Mouse (Mus musculus): Measurements from ENCODE around the gene Mcf2.

Gene Mcf2

DNA sequence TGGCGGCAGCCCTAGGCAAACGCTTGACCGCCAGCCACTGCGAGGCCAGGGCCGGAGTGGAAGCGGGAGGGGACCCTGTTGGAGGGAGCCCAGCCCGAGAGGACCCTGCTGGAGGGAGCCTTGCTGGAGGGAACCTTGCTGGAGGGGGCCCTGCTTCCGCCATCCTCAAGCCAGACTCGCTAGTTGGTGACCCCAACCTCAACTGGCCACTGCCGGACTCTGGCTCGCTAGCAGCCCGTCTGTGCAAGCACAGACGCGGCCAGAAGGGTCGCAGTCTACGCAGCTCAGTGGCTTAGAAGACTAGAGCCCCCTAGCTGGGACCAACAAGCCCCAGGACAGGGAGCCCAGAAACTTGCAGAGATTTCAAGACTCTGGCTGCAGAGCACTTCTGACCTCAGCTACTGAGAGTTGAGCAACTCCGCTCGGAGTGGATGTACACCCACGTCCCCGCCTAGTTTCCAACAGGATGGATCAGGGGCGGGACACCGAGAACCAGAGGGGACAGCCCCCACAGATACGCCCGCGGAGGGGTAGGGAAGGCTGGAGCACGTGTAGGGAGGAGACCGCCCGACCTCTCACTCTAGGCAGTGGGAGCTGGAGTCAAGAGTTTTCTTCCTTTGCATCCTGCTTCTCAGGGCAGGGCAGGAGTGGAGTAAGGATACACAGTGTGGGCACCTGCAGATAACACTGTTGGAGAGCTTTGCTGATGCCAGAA, at the start of gene Mcf2:
Gene Mcf2, minus strand, starts transcription at position 346 of the 715 bp plus-strand sequence.
- peak in 1 of 2 experiments; percentile 59 for DNase-seq (ENCODE audit: low spot score in 2 of 2)

DNA sequence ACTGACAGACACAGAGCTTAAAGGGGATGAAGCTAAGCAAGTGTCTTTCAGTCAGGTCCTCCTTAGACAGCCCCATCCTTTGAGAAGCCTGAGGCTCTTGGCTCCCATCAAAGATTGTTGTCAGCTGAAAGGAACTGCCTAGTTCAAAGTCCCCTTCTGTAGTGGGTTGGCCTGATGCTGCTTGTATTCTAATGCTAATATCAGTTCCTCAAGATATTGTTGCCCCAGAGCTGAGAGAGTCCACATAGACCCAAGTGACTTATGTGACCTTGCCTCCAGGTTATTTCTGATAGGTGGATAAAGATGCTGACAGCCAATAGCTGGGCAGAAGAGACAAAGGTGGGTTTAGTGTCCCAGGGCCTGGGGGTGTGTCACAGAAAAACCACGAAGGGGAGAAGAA, 8.8 kb upstream of the Mcf2 start:
- no peak for DNase-seq (ENCODE audit: low spot score in 2 of 2)

DNA sequence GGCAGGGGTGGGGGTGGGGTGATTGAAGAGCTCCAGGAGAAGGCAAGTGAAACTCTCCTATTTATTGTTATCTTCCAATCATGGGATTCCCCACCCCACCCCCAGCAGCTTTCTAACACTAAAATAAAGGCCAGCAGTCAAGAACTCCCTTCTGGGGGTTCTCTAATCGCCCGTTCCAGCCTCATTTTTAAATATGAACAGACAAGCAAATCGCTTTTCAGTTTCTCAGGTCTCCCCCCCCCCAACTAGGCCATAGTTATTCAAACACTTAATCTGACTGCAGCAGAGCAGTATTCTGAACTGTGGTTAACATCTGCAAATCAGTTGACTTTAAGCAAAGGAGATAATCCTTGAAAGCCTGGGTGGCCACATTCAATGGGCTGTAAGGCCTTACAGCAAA, 3.7 kb upstream of the Mcf2 start:
- no peak for DNase-seq (ENCODE audit: low spot score in 2 of 2)

DNA sequence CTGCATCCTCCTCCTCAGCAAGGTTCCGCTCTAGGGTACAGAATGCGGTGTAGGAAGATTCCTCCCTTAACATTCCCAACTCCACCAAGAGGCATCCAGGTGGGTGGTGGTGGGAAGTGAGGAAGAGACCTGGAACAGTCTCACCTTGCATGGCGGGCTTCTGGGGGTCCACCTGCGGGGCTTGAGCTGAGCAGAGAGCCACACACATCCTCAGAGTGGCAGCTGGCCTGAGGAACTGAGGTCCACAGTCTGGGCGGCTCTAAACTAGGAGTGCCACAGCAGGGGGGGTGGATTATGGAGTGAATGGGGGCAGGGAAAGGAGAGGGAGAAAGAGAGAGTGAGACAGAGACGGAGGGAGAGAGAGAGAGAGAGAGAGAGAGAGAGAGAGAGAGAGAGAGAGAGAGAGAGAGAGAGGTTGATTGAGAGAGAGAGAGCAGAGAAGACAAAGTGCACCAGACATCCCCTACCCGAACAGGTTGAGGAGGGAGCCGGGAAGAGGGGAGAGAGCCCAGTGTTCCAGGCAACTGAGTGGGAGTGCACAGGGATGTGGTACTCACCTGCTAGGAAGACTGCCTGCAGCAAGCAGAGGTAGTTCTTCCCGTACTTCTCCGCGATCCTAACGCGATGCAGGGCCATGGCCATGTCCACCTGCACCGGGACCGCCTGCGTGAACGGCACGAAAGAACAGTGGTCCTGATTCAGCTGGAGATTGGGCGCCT, 705 bp downstream of the Mcf2 start:
- no peak for DNase-seq (ENCODE audit: low spot score in 2 of 2)

DNA sequence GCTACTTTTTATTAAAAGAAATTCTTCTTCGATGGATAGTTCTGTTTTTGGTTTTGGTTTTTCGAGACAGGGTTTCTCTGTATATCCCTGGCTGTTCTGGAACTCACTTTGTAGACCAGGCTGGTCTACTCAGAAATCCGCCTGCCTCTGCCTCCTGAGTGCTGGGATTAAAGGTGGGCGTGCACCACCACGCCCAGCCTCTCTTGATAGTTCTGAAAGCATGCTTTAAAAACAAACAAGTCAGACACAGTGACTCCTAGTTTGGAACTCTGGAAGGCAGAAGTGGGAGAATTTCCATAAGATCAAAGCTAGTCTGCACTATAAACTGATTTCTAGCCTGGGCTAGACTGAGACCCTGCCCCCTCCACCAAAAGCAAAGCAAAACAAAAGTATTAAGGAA, 8.8 kb downstream of the Mcf2 start:
- DNase-seq (ENCODE audit: low spot score in 2 of 2), result no peak

DNA sequence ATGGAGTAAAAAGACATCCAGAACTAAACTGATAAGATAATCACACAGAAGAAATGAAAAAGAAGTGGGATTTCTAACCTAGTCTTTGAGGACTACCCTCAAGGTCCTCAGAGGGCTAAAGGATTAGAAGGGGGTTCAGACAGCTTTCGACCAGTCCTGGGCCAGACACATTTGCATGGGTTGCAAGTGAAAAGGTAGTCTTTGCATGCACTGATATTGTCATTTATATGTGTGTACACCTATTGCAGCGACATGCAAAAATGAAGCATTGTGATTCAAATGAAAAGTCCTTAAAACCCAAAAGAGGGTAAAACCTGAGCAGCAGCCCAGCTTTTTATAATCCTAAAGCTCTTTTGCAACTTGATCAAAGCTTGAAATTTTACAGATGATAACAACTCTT, 9.4 kb downstream of the Mcf2 start:
- DNase-seq (ENCODE audit: low spot score in 2 of 2), result no peak

DNA sequence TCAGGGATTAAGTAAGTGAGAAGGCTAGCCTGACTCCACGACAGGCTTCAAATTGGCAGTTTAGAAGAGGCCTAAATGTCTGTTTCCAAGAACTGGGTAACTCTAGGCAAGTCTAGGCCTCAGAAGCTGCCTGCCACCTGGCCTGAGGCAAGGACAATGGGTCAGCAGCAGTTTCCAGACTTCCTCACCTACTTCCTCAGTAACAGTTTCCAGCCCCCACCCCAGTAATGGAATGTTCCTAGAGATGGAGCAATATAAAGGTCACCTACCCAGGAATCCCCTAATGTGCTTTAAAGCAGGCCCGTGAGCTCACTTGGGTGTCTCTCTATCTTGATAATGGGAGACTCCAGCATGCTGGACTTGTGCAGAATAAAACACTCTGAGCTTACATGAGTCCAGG, 10.1 kb downstream of the Mcf2 start:
- DNase-seq (ENCODE audit: low spot score in 2 of 2), result no peak

DNA sequence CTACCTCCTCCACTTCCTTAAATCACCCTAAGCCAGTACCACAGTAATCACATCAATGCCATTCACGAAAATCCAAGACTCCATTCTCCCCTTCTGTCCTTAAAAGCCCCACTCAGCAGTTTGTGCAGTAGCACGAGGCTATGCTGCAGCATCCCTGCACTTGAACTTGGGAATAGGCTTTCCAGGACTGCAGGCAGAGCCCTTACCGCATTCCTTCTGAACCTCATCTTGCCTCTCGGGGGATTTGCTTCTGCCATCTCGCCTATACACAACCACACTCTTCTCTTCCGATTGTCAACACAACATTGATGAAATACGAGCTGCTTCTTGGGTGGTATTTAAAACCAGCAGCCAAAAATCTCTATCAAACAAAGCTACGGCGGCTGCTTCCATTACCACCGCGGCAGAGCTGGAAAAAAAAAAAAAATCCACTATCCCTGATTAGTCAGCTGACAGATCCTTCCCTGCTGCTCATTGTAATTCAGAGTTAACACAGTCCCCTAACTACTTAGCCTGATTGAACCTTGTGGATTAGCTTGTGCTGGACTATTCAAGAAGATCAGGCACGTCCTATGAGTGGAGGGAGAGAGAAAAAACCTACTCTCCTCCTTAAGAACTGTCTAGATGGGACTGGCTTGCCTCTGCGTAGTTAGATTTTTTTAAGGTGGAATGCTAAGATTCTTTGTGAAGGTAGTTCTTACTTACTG, 31.5 kb downstream of the Mcf2 start:
- no peak for DNase-seq (ENCODE audit: low spot score in 2 of 2)

DNA sequence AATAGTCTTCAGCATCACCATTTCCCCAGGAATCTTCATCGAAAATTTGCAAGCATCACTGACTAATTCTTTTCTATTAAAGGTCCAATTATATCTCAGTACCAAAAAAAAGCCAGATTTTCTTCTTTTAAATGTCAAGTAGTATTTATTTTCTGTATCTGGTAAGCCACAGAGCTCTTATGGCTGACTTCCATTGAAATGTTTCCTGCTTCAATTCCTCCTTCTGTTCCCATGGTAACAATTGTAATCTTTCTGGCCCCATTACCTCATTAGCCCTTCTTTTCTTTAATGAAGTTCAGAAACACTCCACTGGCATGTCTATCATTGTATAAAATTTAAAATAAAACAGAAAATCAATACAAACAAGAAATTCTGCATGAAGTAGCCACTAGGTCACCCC, 103.5 kb downstream of the Mcf2 start:
- no peak for DNase-seq (ENCODE audit: low spot score in 2 of 2)

DNA sequence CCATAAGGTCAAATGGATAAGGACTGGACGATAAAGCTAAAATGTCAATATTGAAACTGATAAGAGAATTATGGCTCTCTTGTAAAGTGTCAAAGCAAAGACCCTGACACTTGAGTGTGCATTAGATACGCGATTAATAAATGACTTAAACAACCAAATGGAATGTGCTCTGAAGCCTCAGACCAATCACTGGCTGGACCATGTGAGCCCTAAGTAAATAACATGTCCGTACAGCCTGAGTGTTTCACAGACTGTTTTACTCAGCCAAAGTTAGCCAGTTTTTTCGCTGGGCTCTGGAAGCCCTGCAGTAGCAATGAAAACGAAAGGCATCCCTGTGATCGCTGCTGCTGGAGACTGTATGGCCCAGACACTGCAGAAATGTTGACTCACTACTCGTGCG, 123.7 kb downstream of the Mcf2 start:
- DNase-seq (ENCODE audit: low spot score in 2 of 2), result no peak

DNA sequence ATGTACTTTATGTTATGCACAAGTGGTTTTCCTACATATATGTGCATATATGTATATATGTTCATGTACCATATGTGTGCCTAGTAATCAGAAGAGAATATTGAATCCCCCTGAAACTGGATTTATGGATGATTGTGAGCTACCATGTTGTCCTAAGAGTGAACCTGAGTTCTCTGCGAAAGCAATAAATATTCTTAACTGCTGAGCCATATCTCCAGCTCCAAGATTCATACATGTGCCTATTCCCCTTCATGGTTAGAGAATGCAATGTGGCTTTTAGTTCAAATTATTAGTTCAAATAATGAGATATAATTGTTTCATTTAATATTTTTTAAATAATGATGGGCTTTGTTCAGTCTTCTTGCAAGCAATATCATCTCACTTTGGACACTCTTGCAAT, 124.1 kb downstream of the Mcf2 start:
- DNase-seq (ENCODE audit: low spot score in 2 of 2), result no peak

DNA sequence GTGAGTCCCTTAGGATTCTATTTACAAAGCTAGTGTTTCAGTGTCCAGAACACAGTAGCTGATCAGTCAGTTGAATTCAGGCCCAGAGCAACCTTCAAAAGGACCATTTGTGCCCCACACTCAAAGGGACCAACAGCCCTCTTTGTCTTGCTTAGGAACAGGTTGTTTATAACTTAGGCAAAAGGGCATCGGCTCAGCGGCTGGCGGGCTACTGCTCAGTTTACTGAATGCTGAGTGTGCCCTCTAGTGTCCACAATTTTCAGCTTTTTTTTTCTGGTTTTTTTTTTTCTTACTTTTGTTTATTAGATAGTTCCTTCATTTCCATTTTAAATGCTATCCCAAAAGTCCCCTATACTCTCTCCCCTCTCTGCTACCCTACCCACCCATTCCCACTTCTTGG, 152.2 kb downstream of the Mcf2 start:
- no peak for DNase-seq (ENCODE audit: low spot score in 2 of 2)

DNA sequence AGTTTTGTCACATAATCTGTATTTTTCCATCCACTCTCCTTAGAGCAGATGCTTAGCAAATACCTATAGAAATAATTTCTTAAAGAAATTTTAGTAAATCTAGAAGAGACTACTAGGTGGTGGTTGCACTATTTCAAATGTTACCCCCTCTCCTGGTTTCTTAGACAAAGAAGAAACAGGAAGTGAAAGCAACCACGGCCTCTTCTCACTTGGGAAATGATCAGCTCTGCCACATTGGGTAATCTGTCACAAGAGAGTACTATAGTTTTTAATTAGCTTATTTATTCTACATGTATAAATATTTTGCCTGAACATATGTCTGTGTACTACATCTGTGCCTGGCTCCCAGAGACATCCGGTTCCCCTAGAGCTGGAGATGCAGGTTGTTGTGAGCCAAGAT, 157.3 kb downstream of the Mcf2 start:
- no peak for DNase-seq (ENCODE audit: low spot score in 2 of 2)

DNA sequence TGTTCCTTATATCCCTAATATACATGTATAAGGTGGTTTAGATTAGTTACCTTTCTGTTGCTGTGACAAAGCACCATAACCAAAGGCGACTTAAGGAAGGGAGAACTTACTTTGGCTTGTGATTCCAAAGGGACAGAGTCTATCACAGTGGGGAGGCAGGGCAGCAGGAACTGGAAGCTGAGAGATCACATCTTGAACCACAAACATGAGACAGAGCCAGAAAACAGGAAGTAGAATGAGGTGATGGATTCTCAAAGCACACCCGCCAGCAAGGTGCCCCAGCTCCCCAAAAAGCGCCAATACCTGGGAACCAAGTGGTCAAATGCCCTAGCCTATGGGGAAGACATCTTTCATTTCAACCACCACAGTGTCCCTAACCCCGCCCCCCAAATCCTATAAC, 157.9 kb downstream of the Mcf2 start:
- no peak for DNase-seq (ENCODE audit: low spot score in 2 of 2)

DNA sequence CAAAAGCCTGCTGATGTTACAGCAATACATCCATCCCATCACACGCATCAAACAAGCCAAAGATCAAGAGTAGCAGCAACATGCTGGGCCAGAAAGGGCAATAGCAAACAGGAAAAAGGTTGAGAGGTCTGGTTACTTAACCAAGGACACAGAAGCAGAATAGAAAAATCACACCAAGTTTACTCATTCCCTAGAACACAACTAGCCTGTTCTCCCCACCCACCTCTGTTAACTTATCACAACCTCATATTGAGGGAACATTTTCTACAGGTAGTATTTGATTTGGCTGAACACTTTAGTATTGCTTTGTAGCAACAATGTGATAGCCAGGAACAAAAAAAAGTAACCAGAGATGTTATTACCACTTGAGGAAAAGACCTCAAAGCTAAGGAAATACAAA, 164.3 kb downstream of the Mcf2 start:
- no peak for DNase-seq (ENCODE audit: low spot score in 2 of 2)

DNA sequence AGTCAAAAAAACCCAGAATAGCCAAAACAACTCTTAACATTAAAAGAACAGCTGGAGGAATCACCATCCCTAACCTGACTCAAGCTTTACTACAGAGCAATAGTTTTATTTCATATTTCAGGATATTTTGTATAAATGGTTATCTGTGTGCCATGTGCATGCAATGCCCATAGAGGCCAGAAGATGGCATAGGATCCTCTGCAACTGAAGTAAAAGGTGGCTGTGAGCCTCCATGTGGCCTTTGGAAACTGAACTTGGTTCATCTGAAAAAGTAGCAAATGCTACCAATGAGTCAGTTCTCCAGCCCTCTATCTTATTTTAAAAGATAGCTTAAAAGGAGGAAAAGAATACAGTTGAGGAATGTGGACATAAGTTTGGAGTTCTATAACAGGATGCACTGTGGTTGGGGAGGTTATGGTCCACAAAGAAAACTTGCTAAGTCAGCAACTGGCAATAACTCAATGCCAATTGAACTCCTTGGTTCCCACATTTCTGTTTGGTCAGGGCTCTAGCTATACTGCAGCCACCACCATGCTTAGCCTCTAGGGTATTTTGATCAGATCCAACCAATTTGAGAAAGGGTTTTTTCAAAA, 165.7 kb downstream of the Mcf2 start:
- DNase-seq (ENCODE audit: low spot score in 2 of 2), result no peak
